Comparison of ENCODE assay signal across 11 mouse cellular contexts in the genomic region with DNA sequence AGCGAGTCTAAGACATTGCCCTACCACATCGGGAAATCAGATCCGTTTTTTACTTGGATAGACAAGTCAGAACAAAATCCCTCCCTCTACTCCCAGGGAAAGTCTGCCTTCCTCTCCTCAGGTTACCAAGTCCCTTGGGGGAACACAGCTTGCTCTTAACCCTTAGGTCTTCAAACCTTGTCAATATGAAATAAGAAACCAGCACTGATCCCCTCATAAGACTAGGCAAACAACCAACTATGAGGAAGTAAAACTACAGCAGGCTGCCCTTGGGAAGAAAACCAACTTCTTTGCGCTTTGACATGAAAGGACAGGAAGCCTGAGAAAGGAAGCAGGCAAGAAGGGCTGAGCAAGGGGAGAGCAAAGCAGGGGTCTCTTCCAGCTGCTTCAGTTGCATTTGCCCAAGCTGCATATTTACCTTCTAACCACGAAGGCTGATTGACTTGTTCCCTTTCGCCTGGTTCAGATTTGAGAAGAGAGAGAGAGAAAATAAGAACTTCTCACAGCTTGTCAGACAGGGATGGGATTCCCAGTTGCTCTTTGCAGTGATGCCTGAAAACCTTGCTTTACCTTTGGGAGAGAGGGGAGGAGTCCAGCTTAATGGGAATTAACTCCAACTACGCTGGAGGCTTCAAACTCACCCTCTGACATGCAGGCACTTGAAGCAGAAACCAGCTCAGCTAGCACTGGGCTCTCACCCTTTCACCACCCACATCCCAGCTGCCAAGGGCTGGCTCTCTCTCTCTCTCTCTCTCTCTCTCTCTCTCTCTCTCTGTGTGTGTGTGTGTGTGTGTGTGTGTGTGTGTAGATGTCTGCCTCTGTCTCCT. TPM values are rescaled to one million over a fixed set of nuclear protein-coding genes. Genes with fewer than 3 reads are reported as not detected.
A peak's percentile ranks its signal among the peaks of the same experiment; 100 is the strongest.
DNase-seq lines count a peak whose midpoint lies in the region; ATAC-seq and TF ChIP-seq lines count a peak whose summit lies in the region.
"Had no signal": no experiment of that assay in that cellular context is flagged by ENCODE, and none has a peak within 500 bp of the region (broad histone marks: within the 10 kb centered on the region; RNA-seq: fewer than 3 reads in every experiment).

A gene (minus strand): TSS at position 713 of the 827 bp plus-strand sequence.

- ATAC-seq in heart, embryonic 14.5 days (ENCODE audit: insufficient number of reproducible peaks, insufficient read depth, low FRiP score, low read depth) = no peak
- ATAC-seq in megakaryocyte, adult 5-6 weeks (ENCODE audit: poor library complexity, severe bottlenecking) = peak; percentile 64
- ATAC-seq: activated CD4-positive, CD25-positive, alpha-beta regulatory T cell, adult 4 months had no signal

- intact Hi-C loops in left cerebral cortex, adult 2 months (cut with DNase I) = no loop called here

- WGBS in heart, embryonic 14.5 days = 35% methylated on average over 7 of the region's 7 CpGs

- no peaks in the 10 kb centered on the region for H3K27me3 ChIP-seq in heart, embryonic 14.5 days (ENCODE audit: control insufficient read depth, insufficient read depth, low read length)
- H3K27me3 ChIP-seq: midbrain, embryonic 12.5 days had no signal

- no peak within 1 kb of the TSS for H3K4me3 ChIP-seq in heart, embryonic 14.5 days (ENCODE audit: control insufficient read depth in 1 of 2, insufficient read depth in 1 of 2, low read depth in 1 of 2, low read length in 2 of 2)
- no peak within 1 kb of the TSS for H3K4me3 ChIP-seq in left cerebral cortex, adult 2 months
- H3K4me3 ChIP-seq: midbrain, embryonic 12.5 days had no signal

- no peaks in the 10 kb centered on the region for H3K9me3 ChIP-seq in heart, embryonic 14.5 days (ENCODE audit: control insufficient read depth, low read length)
- H3K9me3 ChIP-seq: midbrain, embryonic 12.5 days had no signal

- no peaks in the 10 kb centered on the region; a peak in 1 of 4 replicates for H3K4me1 ChIP-seq in heart, embryonic 14.5 days (ENCODE audit: control insufficient read depth in 2 of 2, insufficient read depth in 2 of 2, low read length in 2 of 2)
- H3K4me1 ChIP-seq: midbrain, embryonic 12.5 days had no signal

- peak within 1 kb of the TSS; percentile 32; the same call in 1 of the 2 replicates for H3K4me2 ChIP-seq in heart, embryonic 14.5 days (ENCODE audit: low read length)
- H3K4me2 ChIP-seq: midbrain, embryonic 12.5 days had no signal

- no peak for DNase-seq in heart, adult 11 months
- DNase-seq in right cerebral cortex, adult 18-20 months = peak; percentile 2
- DNase-seq in right cerebral cortex, postnatal 25 days = no peak
- DNase-seq in left cerebral cortex, adult 2 months (ENCODE audit: extremely low spot score in 1 of 2, low spot score in 2 of 2) = no peak
- DNase-seq in layer of hippocampus, postnatal 25 days (ENCODE audit: extremely low spot score in 1 of 2, low spot score in 1 of 2) = no peak
- no peak for DNase-seq in gastrocnemius, postnatal 4 days (ENCODE audit: low spot score in 2 of 2)
- DNase-seq: cerebellum, adult 9-10 months had no signal

- H3K27ac ChIP-seq in heart, embryonic 14.5 days (replicated peaks in 1 of 2; ENCODE audit: control insufficient read depth in 1 of 2, insufficient read depth in 1 of 2, low read depth in 2 of 2, low read length in 2 of 2) = no peak within 1 kb of the TSS
- no peak within 1 kb of the TSS for H3K27ac ChIP-seq in left cerebral cortex, adult 2 months
- H3K27ac ChIP-seq: midbrain, embryonic 12.5 days had no signal

- H3K36me3 ChIP-seq in heart, embryonic 14.5 days (ENCODE audit: control insufficient read depth, insufficient read depth, low read length) = no peaks in the 10 kb centered on the region
- H3K36me3 ChIP-seq: midbrain, embryonic 12.5 days had no signal

- no peak within 1 kb of the TSS for H3K9ac ChIP-seq in heart, embryonic 14.5 days (ENCODE audit: low read length)
- H3K9ac ChIP-seq: midbrain, embryonic 12.5 days had no signal

- no peak for TF ChIP-seq CTCF in left cerebral cortex, adult 2 months (IDR thresholded peaks at IDR 0.05)

RNA-seq across cellular contexts. Expression of the gene that starts here (rescaled TPM):
- polyA plus RNA-seq in heart, embryonic 14.5 days (2014; fragmentation: Nextera tagmentation; extraction: Ambion mirVana) = 0.11 and 0.19 TPM in 2 replicates
- total RNA-seq in megakaryocyte, adult 5-6 weeks (2015) = 0.27 TPM in 1 of 2 replicates, not detected in the other
- total RNA-seq in megakaryocyte, adult 5-6 weeks (2017) = not detected in 2 replicates
- under 1 TPM in 1 of 2 experiments, not detected in 1; 0.49 TPM for total RNA-seq in left cerebral cortex, adult 2 months (2021)
- 1 to 10 TPM; 2.0 to 4.4 TPM for total RNA-seq in layer of hippocampus, postnatal 25 days (2021)
- 1 to 10 TPM; 1.4 to 3.0 TPM for total RNA-seq in gastrocnemius, postnatal 4 days (2021)

Comparison
In these comparisons a context has a peak if more than half of its experiments do, and no peak if none do; other contexts are left out.
1. Peak in ATAC-seq in megakaryocyte, adult 5-6 weeks; RNA of the gene not detected or under 1 TPM.